Mouse (Mus musculus) embryo, embryonic 11.5 days (tissue): Measurements from ENCODE around the gene Dpp6.

Experiments used
- DNase-seq: peaks from one replicate; pipeline ENCODE4 v3.0.0-alpha.2; 2012; ENCODE audit warnings: low read depth, low spot score

Dpp6 gene

GRCm38 (mm10) chr5:27060114-27060513, 243.1 kb downstream of the Dpp6 start:
- no peak for DNase-seq

DNA sequence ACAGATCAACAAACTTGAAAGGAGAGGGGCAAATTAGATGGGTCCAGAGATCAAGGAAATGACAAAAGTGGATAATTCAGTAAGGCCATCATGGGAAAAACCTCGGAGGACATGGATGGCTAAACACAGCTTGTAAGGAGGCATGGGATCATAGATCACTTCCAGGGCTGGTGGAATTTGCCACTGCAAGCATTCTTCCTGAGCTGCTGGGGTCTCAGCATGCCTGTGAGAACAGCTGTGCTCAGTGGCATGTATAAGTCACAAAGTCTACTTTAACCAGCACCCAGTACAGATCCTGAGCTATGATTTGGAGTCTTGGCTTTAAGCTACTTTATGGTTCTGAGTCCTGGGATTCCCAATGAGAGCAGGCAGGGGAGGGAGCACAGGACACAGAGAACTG, 246.9 kb downstream of the Dpp6 start:
- DNase-seq, result no peak

- DNase-seq, result no peak
Measured at GRCm38 (mm10) chr5:27066837-27067236, 249.8 kb downstream of the Dpp6 start.

DNA sequence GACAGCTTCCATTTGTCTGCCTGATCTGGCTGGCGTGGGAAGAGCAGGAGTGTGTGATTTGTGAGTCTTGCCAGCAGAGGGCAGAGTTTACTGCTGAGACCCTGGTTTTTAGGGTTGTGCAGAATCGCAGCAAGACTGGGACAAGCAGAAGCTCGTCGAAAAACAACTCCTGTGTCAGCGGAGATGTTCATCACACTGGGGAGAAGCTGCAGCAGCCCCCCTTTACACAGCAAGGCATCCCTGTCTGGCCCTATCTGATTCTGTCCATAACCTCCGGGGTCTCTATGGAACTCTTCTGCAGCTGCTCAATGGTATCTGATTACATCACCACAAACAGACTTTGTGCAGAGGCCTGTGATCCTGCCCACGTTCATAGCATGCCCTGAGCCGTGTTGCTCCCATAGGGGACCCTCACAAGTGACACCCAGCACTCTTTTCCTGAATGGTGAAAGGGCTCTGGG, 258.2 kb downstream of the Dpp6 start:
- peak; percentile 34 for DNase-seq

- DNase-seq, result no peak
Measured at GRCm38 (mm10) chr5:27076046-27076445, 259.0 kb downstream of the Dpp6 start.

- no peak for DNase-seq
Measured at GRCm38 (mm10) chr5:27077821-27078220, 260.8 kb downstream of the Dpp6 start.

- no peak for DNase-seq
Measured at GRCm38 (mm10) chr5:27081275-27081674, 264.3 kb downstream of the Dpp6 start.

GRCm38 (mm10) chr5:27083762-27084161, 266.8 kb downstream of the Dpp6 start:
- DNase-seq, result no peak

DNA sequence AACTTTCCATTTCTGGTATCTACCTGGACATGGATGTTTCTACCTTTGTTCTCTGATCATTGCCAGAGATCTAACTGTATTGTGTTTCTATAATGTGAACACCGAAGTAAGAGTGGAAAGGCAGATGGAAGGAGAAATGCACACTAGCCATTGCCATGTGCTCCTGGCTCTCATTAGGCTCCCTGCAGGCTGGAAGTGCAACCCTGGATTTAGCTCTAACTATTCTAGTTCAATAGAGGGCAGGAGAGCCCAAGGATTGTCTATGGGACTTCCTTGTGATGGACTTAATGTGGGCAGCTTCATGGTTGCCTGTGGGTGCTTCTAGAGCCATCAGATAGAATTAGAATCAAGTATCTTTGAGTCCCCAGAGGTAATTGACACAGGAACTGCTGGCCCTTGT, 291.2 kb downstream of the Dpp6 start:
- no peak for DNase-seq

DNA sequence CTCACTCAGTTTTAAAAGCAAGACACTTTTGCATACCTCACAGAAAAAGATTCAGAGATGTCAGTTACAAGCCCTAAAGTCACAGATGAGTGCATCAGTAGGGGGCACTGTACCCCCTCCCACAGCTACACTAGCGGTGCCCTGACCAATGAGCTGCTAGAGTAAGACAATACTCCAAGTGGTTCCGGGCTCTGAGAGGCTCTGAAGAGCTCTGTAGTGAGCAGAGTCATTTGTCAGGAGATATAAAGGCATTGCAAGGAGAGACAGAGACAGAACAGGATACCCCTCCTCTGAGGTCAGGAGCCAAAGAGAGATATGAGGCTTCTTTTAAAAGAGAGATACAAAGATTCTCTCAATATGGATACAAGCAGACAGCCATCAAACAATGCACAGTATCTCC, 305.5 kb downstream of the Dpp6 start:
- no peak for DNase-seq

DNA sequence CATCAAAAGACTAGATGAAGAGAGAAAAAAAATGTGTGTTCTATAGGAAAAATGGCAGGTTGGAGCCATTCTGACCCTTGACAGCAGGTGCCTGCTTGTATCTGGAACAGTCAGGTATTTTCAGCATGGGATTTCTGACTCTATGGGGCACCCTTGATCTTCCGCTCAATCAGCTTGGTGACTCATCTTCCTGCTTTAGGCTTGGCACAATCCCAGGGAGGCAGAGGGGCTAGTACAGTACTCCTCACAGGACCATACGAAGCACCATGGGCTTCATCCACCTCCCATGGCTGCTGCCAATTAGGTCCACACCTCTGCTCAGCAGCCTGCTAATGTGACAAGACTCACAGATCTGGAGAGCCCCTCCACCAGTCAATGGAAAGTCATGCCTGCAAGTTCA, 305.9 kb downstream of the Dpp6 start:
- no peak for DNase-seq

- no peak for DNase-seq
Measured at GRCm38 (mm10) chr5:27126034-27126433, 309.0 kb downstream of the Dpp6 start.

- no peak for DNase-seq
Measured at GRCm38 (mm10) chr5:27133196-27133595, 316.2 kb downstream of the Dpp6 start.

DNA sequence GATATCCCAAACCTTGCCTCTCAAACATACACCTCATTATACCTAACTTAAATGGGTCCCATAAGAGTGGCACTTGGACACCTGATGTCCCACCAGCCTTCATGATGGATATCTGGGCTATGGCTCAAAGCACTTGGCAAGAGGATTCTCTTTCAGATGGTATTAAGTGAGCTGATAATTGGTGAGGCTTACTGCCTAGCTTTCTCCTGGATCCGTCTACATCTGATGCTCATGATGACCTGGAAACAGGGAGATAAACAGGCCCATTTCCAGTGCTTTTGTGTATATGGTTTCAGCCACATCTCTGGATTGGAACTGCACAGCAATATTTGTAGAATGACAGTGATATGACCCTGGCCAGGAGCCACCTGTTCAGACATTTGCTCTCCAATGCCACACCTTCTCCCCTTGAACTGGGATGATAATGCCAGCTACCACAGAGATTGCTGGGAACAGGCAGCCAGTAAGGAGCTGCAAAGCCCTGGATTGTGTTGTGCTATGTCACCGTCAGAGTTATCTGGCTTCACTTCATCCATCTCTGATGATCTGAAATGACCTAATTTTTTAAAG, 317.5 kb downstream of the Dpp6 start:
- DNase-seq, result no peak

GRCm38 (mm10) chr5:27147397-27147945, 330.5 kb downstream of the Dpp6 start:
- no peak for DNase-seq

GRCm38 (mm10) chr5:27151017-27151416, 334.0 kb downstream of the Dpp6 start:
- no peak for DNase-seq

GRCm38 (mm10) chr5:27155671-27156070, 338.7 kb downstream of the Dpp6 start:
- DNase-seq, result no peak

GRCm38 (mm10) chr5:27156366-27156765, 339.4 kb downstream of the Dpp6 start:
- no peak for DNase-seq

DNA sequence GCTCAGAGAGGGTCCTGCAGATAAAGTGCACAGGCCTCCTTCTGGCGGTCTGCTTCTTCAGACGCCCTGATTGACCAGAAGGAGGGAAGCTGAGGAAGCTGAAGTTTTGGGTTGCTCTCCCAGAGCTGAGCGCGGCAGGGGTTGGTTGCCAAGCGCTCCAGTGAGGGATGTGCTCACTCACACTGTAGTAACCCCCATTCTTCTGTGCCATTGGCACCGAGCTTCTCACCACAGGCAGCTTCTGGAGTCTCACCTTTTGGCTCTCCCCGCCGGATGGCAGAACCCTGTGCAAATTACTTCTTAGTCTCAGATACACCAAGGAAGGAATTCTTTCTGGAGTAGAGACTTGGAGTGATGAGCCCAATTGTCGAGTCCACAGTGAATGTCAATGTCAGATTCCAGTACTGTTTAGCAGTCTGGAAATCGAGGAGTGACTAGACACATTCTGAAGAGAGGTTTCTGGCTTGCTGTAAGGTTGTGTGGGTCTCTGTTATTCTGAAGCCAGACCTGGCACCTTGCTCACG, 344.2 kb downstream of the Dpp6 start:
- no peak for DNase-seq

- no peak for DNase-seq
Measured at GRCm38 (mm10) chr5:27168550-27168949, 351.5 kb downstream of the Dpp6 start.

GRCm38 (mm10) chr5:27184963-27185362, 368.0 kb downstream of the Dpp6 start:
- no peak for DNase-seq

DNA sequence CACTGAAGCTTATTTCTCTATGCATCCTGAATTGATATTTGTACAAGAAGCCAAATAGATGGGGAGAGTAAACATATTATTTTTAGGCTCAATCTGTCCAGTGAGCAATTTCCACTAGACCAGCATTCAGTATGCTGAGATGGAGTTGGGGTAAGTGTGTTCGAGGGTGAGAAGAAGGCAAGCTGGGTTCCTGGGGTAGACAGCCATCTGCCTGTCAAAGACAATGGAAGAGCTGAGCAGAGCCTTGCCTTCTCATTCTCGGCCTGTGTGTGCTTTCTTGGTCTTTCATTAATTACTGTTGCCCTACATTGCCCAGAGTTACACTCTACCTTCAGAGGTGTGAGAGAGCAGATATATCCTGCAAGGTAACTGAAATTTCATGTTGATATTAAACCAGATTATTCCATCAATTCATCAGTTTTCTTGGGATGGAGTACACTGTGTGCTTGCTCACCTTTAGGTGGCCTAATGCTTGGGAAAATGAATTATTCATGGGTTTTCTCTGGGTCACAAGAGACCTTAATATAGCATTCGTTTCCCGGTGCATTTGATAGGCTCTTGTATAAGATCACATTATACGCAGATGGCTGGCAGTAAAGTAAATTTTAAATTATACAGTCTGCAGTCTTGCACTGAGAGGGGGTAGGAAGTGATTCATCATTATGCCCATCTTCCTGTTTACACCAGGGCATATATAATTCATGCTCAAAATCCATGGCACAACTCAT, 374.4 kb downstream of the Dpp6 start:
- DNase-seq, result no peak

GRCm38 (mm10) chr5:27194157-27194556, 377.2 kb downstream of the Dpp6 start:
- DNase-seq, result no peak
